Mouse (Mus musculus) spleen, postnatal 10 days (tissue): ENCODE measurements around the gene Ing5.
"Not testable (repeated sequence)": the region's sequence is repeated elsewhere in the genome, so short reads cannot be mapped to it uniquely, and the experiment has no call there.

Experiments used
- DNase-seq, 2 experiments: peaks; one replicate each; pipeline ENCODE4 v3.0.0; 2021 to 2022; ENCODE audit warnings: low spot score in 2 of 2

The Ing5 gene

DNA sequence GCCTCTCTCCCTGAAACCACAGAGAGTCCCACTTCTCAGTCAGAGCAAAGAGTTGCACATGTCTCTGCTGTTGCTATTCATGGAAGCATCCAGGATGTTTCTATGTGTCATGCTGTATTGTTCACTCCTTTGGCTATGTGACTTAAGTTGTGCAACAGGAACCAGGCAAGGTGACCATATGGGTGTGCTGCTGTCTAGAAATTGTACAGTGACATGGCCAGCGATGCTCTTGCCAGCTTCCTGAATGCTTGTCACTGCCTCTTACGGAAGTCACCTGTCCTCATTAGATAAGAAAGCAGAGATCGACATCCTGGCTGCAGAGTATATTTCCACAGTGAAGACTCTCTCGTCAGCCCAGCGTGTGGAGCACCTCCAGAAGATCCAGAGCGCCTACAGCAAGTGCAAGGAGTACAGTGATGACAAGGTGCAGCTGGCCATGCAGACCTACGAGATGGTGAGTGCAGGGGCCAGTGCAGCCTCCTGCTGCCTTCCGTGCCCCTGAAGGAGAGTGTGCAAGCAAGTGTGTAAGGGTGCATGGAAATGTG, 7.8 kb downstream of the Ing5 start:
- DNase-seq, result no peak

GRCm38 (mm10) chr1:93817823-93818532, 14.2 kb downstream of the Ing5 start:
- no peak for DNase-seq

- DNase-seq, result no peak
Measured at GRCm38 (mm10) chr1:93818722-93819121, 15.0 kb downstream of the Ing5 start.

- no peak for DNase-seq
Measured at GRCm38 (mm10) chr1:93823796-93824495, 20.2 kb downstream of the Ing5 start.

GRCm38 (mm10) chr1:93824609-93825008, 20.8 kb downstream of the Ing5 start, which contains the start of gene D2hgdh:
D2hgdh (plus strand) TSS chr1:93824909.
- no peak for DNase-seq

DNA sequence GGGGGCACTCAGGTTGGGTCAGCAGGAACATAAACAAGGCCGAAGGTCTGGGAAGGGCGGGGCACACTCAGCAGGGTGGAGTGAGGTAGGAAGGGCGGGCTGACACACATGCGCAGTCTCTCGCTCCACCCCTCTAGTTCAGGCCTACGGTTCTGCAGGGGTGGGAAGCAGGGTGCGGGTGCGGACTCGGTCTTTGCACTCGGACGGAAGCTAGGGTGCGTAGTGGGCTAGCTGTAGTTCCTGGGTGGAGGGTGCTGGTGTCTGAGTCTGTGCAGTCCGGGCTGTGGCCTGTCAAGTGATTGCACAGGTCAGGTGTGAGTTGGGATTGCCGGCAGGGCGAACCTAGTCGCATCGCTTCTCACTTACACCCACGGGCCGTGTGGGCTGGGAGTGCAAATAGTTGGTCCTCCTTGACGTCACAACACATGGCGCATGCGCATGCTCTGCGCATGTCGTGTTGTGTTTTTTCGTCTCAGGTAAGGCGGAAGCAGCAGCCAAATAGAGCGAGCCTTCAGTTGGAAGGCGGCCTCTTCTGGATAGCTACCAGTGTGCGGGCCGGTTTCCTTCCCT, 21.4 kb downstream of the Ing5 start:
- DNase-seq, result peak; percentile 91 to 95

DNA sequence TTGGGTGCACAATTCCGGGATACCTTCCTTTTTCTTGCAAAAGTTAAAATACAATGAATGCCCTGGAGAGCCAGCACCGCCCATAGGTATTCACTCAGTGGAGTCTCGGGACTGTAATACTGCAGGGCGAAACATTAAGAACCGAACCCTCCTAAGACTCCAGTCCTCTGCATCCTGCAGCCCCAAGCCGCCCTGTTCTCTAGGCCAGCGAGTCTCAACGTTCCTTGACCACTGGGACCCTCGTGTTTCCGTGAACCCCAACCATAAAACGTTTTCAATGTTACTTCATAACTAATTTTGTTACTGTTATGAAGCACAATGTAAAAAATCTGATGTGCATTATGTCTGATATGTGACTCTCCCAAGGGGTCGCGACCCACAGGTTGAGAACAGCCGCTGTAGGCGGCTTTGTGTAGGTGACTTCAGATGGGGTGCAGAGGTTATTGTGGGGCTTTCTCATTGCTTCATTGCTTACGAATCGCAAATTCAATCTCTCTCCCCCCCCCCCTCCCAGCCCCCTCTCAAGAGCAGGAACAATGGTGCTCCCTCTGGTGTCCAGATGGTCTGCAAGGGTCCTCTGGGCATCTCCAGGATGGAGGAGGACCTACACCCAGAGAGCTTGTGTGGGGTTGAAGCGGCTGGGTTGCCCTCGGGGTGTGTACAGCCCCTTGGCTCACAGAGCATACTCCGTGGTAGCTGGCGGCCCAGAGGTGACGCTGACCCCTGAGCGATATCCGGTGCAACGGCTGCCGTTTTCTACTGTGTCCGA, 22.2 kb downstream of the Ing5 start:
- DNase-seq, result peak; percentile 43 to 50

GRCm38 (mm10) chr1:93826540-93826835, 22.7 kb downstream of the Ing5 start:
- DNase-seq, result no peak

GRCm38 (mm10) chr1:93832754-93833360, 29.1 kb downstream of the Ing5 start:
- not testable (repeated sequence) for DNase-seq

DNA sequence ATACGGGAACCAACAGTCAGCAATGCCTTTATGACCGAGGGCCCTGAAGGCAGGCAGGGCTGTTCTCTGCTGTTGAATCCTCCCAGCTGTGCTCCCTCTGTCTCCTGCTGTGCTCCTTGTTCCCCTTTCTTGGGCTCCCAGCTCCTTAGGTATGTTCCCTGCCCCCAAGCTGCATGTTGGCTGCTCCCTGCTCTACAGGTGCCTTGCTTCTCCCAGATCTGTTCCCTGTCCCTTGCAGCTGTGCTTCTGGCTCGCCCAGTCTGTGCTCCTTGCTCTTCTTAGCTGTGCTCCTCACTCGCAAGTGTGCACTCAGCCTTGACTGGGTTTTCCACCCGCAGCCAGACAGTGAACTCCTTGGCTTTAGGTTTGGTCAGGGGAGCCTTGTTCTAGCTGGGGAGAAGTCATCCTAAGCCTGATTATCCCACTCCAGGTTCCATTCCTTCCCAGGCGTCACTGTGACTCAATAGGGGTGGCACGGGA, 30.9 kb downstream of the Ing5 start:
- DNase-seq, result no peak

- no peak for DNase-seq
Measured at GRCm38 (mm10) chr1:93835211-93835610, 31.4 kb downstream of the Ing5 start.

DNA sequence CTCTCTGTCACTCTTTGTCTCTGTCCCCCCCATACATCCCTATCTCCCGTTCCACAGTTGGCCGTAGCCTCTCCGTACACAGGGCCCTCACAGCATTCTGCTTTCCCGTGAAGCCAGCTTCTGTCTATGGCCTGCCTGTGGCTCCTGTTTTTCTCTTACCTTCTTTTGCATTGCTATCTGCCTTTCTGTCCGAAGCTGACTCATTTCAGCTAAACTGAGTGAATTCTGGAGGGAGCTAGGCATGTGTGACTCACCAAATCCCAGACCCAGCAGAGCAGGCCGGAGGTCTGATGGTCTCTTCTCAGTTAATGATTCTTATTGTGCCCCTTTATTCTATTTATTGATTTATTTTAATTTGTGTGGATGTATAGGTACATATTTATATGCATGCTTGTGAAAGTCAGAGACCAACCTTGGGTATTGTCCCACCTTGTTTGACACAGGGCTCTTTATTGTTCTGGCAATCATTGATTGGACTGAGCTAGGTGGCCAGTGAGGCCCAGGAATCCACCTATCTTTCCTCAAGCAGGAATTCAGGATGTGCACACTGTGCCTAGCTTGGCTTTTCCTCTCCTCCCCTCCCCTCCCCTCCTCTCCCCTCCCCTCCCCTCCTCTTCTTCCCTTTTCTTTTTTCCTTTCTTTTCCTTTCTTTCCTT, 32.2 kb downstream of the Ing5 start:
- DNase-seq, result no peak

GRCm38 (mm10) chr1:93836532-93836913, 32.8 kb downstream of the Ing5 start:
- no peak for DNase-seq

- DNase-seq, result no peak
Measured at GRCm38 (mm10) chr1:93837335-93837734, 33.6 kb downstream of the Ing5 start.

DNA sequence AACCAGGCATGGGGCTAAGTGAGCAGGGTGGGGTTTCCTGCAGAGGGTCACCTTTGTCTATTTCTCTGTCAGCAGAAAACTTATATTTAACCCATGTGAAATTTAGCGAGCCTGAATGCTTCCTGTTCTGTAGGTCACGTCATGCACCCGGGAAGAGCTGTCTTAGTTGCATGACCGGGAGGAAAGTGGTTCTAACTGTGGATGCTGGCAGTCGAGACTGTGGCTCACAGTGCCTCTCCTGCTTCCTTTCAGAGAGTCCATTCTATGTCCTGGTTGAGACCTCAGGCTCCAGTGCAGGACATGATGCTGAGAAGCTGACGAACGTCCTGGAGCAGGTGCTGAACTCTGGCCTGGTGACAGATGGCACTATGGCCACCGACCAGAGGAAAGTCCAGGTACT, 34.8 kb downstream of the Ing5 start:
- DNase-seq, result not testable (repeated sequence)

DNA sequence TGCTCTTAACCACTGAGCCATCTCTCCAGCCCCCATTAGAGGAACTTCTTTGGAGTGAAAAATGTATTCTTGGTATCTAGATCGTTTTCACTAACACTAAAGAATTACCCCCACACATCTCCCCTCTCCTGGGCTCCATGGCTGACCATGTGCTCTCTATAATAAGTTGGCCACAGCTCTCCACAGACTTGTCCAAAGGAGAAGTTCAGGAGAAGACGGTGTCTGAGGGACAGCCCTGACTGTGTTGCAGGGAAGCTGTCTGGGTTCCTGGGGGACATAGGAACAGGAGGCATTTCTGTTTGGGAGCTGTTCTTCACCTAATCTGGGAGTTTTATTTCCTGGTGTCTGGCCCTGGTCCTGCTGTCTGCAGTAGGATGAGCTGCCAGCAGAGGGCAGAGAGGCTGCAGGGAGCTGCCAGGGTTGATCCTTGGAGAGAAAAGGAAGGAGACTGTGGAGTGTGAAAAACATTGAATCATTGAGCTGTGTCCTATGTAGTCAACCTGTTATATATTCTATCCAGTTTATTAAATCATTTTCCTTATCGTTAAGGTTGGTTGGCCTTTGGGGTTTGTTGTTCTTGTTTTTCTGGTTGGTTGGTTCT, 42.1 kb downstream of the Ing5 start:
- DNase-seq, result not testable (repeated sequence)

GRCm38 (mm10) chr1:93855790-93856189, 52.0 kb downstream of the Ing5 start:
- DNase-seq, result not testable (repeated sequence)

- no peak for DNase-seq
Measured at GRCm38 (mm10) chr1:93857370-93857769, 53.6 kb downstream of the Ing5 start.

GRCm38 (mm10) chr1:93857991-93858390, 54.2 kb downstream of the Ing5 start:
- no peak for DNase-seq

DNA sequence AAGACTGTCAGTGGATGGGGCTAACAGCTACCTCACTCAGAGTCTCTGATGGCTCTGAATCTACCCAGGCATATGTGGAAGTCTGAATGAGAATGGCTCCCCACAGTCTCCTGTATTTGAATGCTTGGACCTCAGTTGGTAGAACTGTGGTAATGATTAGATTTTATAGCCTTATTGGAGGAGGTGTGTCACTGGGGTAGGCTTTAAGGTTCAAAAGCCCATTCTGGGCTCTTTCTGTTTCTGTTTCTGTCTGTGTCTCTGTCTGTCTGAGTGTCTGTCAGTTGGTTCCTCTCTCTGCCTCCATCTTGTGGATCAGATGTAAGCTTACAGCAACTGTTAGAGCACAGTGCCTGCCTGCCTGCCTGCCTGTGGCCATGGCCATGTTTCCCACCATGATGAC, 55.9 kb downstream of the Ing5 start:
- no peak for DNase-seq

DNA sequence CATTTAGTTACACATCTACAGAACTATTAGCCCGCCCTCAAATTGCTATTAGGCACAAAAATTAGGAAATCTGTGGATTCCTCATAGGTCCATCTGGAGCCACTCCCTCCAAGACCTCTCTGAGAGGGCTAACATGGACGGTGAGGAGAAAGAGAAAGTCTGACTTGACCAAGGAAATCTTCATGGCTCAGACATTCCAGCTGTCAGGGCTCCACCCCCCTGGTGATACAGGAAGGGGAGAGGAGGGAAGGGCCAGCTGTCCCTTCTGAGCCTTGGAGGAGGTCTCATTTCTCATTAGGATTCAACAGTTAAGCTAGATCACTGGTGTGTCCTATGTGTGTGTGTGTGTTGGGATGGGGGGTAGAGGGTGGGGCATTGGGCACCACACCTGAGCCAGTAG, 57.3 kb downstream of the Ing5 start, which contains the start of gene Gal3st2:
Gene Gal3st2, plus strand, starts transcription at position 259 of the 400 bp plus-strand sequence.
- not testable (repeated sequence) for DNase-seq
